Mouse (Mus musculus) midbrain, embryonic 12.5 days (tissue): ENCODE results near the gene Lcor. TPM values are rescaled to one million over a fixed set of nuclear protein-coding genes. Genes with fewer than 3 reads are reported as not detected.

Source experiments
- ATAC-seq: fragments of 200-750 bp; cut with Nextera tagmentation; 2 replicates; pipeline ENCODE4 v1.8.0; 2017; ENCODE audit warnings: low read depth, moderate TSS enrichment, moderate library complexity; ENCODE audit not compliant: low FRiP score
- H3K27ac ChIP-seq: fragments of 300-500 bp; sonication (generic); replicated peaks from 2 replicates; pipeline ENCODE4 v1.5.1; 2016; ENCODE audit warnings: mild to moderate bottlenecking
- H3K27me3 ChIP-seq: fragments of 300-500 bp; sonication (generic); 2 replicates; pipeline ENCODE4 v1.6.1; 2016; ENCODE audit warnings: mild to moderate bottlenecking
- H3K36me3 ChIP-seq: fragments of 300-500 bp; sonication (generic); 2 replicates; pipeline ENCODE4 v1.6.1; 2016
- H3K4me1 ChIP-seq: fragments of 300-500 bp; sonication (generic); 2 replicates; pipeline ENCODE4 v1.6.1; 2016
- H3K4me2 ChIP-seq: fragments of 300-500 bp; sonication (generic); replicated peaks from 2 replicates; pipeline ENCODE4 v1.6.1; 2016; ENCODE audit warnings: mild to moderate bottlenecking, moderate library complexity
- H3K4me3 ChIP-seq: fragments of 300-500 bp; sonication (generic); 2 replicates; pipeline ENCODE4 v1.5.1; 2016; ENCODE audit warnings: mild to moderate bottlenecking
- H3K9ac ChIP-seq: fragments of 300-500 bp; sonication (generic); replicated peaks from 2 replicates; pipeline ENCODE4 v1.6.1; 2016; ENCODE audit warnings: mild to moderate bottlenecking, moderate library complexity
- H3K9me3 ChIP-seq: fragments of 300-500 bp; sonication (generic); 2 replicates; pipeline ENCODE4 v1.6.1; 2016; ENCODE audit warnings: mild to moderate bottlenecking
- WGBS: fragments of 180-500 bp; shearing (Covaris S2); methylation state at CpG from one replicate; pipeline ENCODE4 v1.1.7; 2016; 5-methylcytosine and 5-hydroxymethylcytosine counted together
- polyA plus RNA-seq: library from polyadenylated mRNA; unstranded; fragments of >200 nt; fragmentation: Nextera tagmentation; extraction: Ambion mirVana; gene quantifications from 2 replicates; pipeline ENCODE4 v1.2.1, GENCODE M21; 2016

Gene Lcor
- polyA plus RNA-seq, 1 experiment from 2014 or later = 41.4 TPM

GRCm38 (mm10) chr19:41581706-41582420, 99.4 kb downstream of the Lcor start, which contains the start of gene Gm340:
Gene Gm340, plus strand, starts transcription at chr19:41582370.
- H3K4me2 ChIP-seq = no peak within 1 kb of the TSS
- WGBS = 95% methylated on average over 23 of the region's 23 CpGs
- no peak within 1 kb of the TSS for H3K9ac ChIP-seq
- H3K36me3 ChIP-seq = peaks cover 51% of the 10 kb centered on the region
- ATAC-seq = no peak
- no peaks in the 10 kb centered on the region for H3K4me1 ChIP-seq
- no peak within 1 kb of the TSS for H3K27ac ChIP-seq
- no peaks in the 10 kb centered on the region for H3K27me3 ChIP-seq
- no peaks in the 10 kb centered on the region for H3K9me3 ChIP-seq
- no peak within 1 kb of the TSS for H3K4me3 ChIP-seq

DNA sequence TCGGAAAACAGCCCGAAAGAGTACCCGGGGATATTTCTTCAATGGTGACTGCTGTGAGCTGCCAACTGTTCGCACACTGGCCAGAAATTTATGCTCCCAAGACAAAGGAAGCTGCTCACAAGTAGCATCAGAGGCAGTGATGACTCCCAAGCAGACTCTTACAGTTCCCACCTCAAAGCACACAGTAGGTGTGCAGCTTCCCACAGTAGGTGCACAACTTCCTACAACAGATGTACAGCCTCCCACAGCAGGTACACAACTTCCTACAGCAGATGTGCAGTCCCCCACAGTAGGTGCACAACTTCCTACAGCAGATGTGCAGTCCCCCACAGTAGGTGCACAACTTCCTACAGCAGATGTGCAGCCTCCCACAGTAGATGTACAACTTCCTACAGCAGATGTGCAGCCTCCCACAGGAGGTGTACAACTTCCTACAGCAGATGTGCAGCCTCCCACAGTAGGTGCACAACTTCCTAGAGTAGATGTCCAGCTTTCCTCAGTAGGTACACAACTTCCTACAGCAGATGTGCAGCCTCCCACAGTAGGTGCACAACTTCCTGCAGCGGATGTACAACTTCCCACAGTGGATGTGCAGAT, 100.6 kb downstream of the Lcor start:
- Histone ChIP-seq H3K9ac (no peak overlapping the region), H3K27ac (no peak overlapping the region), H3K27me3 (no peaks in the 10 kb centered on the region), H3K9me3 (no peaks in the 10 kb centered on the region), H3K36me3 (peaks cover 51% of the 10 kb centered on the region), H3K4me2 (no peak overlapping the region), H3K4me1 (no peaks in the 10 kb centered on the region), H3K4me3 (no peak overlapping the region)
- ATAC-seq = no peak
- WGBS = 98% methylated on average over 5 of the region's 5 CpGs

DNA sequence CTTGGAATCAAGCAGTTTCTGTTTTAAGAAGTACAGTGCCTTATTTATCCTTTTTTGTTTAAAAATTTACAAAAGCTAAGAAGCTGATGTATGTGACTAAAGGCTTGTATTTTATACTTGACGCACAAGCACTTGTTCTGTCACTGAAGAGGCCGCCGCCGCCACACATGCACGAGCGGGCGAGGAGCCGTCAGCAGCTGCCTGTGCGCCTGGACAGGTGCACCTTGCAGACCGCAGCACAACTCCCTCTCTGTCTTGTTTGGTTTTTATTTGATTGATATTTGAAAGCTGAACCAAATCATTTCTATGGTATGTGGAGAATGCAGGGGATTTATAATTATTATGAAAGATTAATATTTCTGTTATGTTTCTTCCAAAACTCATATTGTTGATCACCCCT, 104.3 kb downstream of the Lcor start:
- H3K27me3 ChIP-seq = no peaks in the 10 kb centered on the region
- no peak overlapping the region for H3K4me2 ChIP-seq
- no peak overlapping the region for H3K27ac ChIP-seq
- peaks cover 49% of the 10 kb centered on the region for H3K36me3 ChIP-seq
- H3K4me3 ChIP-seq = no peak overlapping the region
- H3K9ac ChIP-seq = no peak overlapping the region
- no peak for ATAC-seq
- no peaks in the 10 kb centered on the region for H3K9me3 ChIP-seq
- WGBS = 96% methylated on average over 10 of the region's 10 CpGs
- H3K4me1 ChIP-seq = no peaks in the 10 kb centered on the region

GRCm38 (mm10) chr19:41587431-41588222, 105.2 kb downstream of the Lcor start:
- no peak overlapping the region for H3K4me3 ChIP-seq
- peaks cover 40% of the 10 kb centered on the region for H3K36me3 ChIP-seq
- H3K9ac ChIP-seq = no peak overlapping the region
- ATAC-seq = no peak
- no peak overlapping the region for H3K27ac ChIP-seq
- H3K9me3 ChIP-seq = no peaks in the 10 kb centered on the region
- no peaks in the 10 kb centered on the region for H3K27me3 ChIP-seq
- H3K4me1 ChIP-seq = no peaks in the 10 kb centered on the region
- WGBS = 88% methylated on average over 20 of the region's 20 CpGs
- H3K4me2 ChIP-seq = no peak overlapping the region

GRCm38 (mm10) chr19:41589026-41589425, 106.6 kb downstream of the Lcor start:
- 84% methylated on average over 7 of the region's 7 CpGs for WGBS
- Histone ChIP-seq H3K27ac (no peak overlapping the region), H3K9me3 (no peaks in the 10 kb centered on the region), H3K27me3 (no peaks in the 10 kb centered on the region), H3K9ac (no peak overlapping the region), H3K4me1 (no peaks in the 10 kb centered on the region), H3K4me3 (no peak overlapping the region), H3K4me2 (no peak overlapping the region), H3K36me3 (peaks cover 26% of the 10 kb centered on the region)
- no peak for ATAC-seq

- Histone ChIP-seq H3K9ac (no peak overlapping the region), H3K36me3 (peaks cover 21% of the 10 kb centered on the region), H3K9me3 (no peaks in the 10 kb centered on the region), H3K4me2 (no peak overlapping the region), H3K27me3 (no peaks in the 10 kb centered on the region), H3K4me3 (no peak overlapping the region), H3K27ac (no peak overlapping the region), H3K4me1 (no peaks in the 10 kb centered on the region)
- no peak for ATAC-seq
- WGBS = 80% methylated on average over 8 of the region's 8 CpGs
These were observed 107.2 kb downstream of the Lcor start for GRCm38 (mm10) chr19:41589681-41590080.

- no peak for ATAC-seq
These were observed 109.4 kb downstream of the Lcor start for GRCm38 (mm10) chr19:41591808-41592207.

DNA sequence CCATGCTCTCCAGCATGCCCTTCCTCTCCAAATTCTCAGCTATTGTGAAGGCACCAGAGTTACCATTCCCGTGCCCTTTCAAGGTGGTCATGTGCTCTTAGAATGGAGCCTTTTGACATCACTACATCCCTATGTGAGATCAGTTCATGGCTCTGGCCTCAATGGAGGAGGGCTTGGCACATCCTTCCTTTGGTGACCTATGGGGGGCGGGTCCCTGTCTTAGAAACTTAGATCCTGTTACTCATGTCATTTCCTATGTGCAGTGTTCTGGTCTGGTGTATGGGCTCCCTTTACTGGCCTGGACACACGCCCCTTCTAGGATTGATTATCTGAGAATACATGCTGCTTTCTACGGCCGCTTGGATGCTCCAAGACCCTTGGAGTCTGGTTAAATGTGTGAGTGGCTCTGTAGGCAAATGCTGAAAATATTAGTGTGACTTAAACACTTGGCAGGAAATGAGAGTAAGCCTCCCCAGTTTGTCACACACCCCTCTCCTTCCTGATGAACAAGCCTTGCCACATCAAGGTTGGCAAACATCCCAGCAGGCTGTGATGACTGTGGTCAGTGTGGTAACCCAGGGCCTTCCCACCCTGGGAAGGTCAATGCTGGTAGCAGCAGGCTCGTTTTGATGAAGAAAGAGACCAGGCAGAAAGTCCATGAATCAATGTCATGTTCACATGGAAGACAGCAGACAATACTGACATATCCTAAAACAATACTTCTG, 114.9 kb downstream of the Lcor start:
- H3K36me3 ChIP-seq = no peaks in the 10 kb centered on the region
- no peak overlapping the region for H3K4me2 ChIP-seq
- H3K9me3 ChIP-seq = no peaks in the 10 kb centered on the region
- H3K27ac ChIP-seq = no peak overlapping the region
- no peak overlapping the region for H3K9ac ChIP-seq
- H3K4me1 ChIP-seq = no peaks in the 10 kb centered on the region
- no peaks in the 10 kb centered on the region for H3K27me3 ChIP-seq
- no peak overlapping the region for H3K4me3 ChIP-seq
- no peak for ATAC-seq
- WGBS = 90% methylated on average over 6 of the region's 6 CpGs

More at GRCm38 (mm10) chr19:41591808-41592207, 109.4 kb downstream of the Lcor start:
- Histone ChIP-seq H3K4me3 (no peak overlapping the region), H3K4me2 (no peak overlapping the region), H3K9ac (no peak overlapping the region), H3K27me3 (no peaks in the 10 kb centered on the region), H3K36me3 (no peaks in the 10 kb centered on the region), H3K4me1 (no peaks in the 10 kb centered on the region), H3K27ac (no peak overlapping the region), H3K9me3 (no peaks in the 10 kb centered on the region)
- 81% methylated on average over 12 of the region's 12 CpGs for WGBS

DNA sequence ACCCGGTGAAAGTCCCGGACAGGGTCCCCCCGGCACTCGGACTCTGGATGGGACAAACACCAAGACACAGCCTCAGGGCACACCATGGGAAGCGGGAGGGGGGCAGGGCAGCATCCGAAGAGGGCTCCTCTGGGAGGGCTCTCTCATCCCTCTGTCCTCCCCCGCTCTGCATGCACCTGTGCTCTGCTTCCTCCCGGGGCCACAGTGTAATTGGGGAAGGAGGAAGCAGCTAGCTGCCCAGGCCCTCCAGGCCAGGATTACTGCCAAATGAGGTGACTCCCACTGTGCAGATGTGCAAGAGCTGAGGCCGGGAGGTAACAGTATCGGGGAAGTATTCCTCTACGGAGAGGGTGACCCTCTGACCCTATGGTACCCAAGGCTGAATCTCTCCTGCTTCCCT, 118.2 kb downstream of the Lcor start:
- Histone ChIP-seq H3K9me3 (no peaks in the 10 kb centered on the region), H3K4me2 (no peak overlapping the region), H3K27me3 (no peaks in the 10 kb centered on the region), H3K9ac (no peak overlapping the region), H3K27ac (no peak overlapping the region; the same call in 1 of the 2 replicates), H3K4me3 (no peak overlapping the region), H3K36me3 (0 out of 2 replicates have a peak, but pooled peaks cover 5% of the 10 kb centered on the region), H3K4me1 (no peaks in the 10 kb centered on the region)
- WGBS = 53% methylated on average over 11 of the region's 11 CpGs
- ATAC-seq = peak; percentile 30; the same call in 1 of the 2 replicates

GRCm38 (mm10) chr19:41606208-41606987, 124.0 kb downstream of the Lcor start:
- Histone ChIP-seq H3K27ac (no peak overlapping the region), H3K27me3 (no peaks in the 10 kb centered on the region), H3K9ac (no peak overlapping the region), H3K36me3 (0 out of 2 replicates have a peak, but pooled peaks cover 5% of the 10 kb centered on the region), H3K4me3 (no peak overlapping the region), H3K4me1 (no peaks in the 10 kb centered on the region), H3K4me2 (no peak overlapping the region), H3K9me3 (no peaks in the 10 kb centered on the region)
- WGBS = 80% methylated on average over 10 of the region's 10 CpGs
- no peak for ATAC-seq

DNA sequence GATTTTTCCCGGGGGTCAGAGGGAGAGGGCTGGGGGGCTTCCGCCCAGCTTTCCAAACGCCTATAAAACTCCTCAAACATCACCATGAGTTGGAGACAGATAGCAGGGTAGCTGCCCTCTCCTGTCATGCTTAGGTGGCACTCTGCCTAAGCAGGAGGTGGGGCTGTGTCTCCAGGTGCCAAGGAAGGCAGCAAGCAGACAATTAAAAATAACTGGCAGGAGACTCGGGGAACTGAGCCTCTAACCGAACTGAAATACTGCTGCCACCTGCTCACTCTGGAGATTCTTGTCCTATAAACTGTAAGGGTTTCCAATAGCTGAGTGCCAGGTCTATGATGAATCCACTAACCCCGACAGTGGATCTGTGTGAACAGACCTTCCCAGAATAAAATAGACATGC, 129.2 kb downstream of the Lcor start:
- H3K9ac ChIP-seq = no peak overlapping the region
- H3K27ac ChIP-seq = no peak overlapping the region
- H3K9me3 ChIP-seq = no peaks in the 10 kb centered on the region
- H3K36me3 ChIP-seq = no peaks in the 10 kb centered on the region
- H3K27me3 ChIP-seq = peaks cover 17% of the 10 kb centered on the region
- H3K4me3 ChIP-seq = no peak overlapping the region
- H3K4me2 ChIP-seq = no peak overlapping the region
- 84% methylated on average over 6 of the region's 6 CpGs for WGBS
- no peak for ATAC-seq
- peaks cover 32% of the 10 kb centered on the region for H3K4me1 ChIP-seq
